Mouse (Mus musculus) left cerebral cortex, adult 11 months (tissue): Measurements from ENCODE around the gene Gm13119.
"Not testable (repeated sequence)": the region's sequence is repeated elsewhere in the genome, so short reads cannot be mapped to it uniquely, and the experiment has no call there.

Experiments
- DNase-seq: peaks from one replicate; pipeline ENCODE4 v3.0.0; 2022; ENCODE audit warnings: low spot score

Gm13119 gene

GRCm38 (mm10) chr4:144357642-144358041 is at the start of gene Gm13119:
Gm13119 (plus strand) TSS chr4:144357942.
- not testable (repeated sequence) for DNase-seq

- not testable (repeated sequence) for DNase-seq
Measured at GRCm38 (mm10) chr4:144312666-144313460, 44.9 kb upstream of the Gm13119 start.

GRCm38 (mm10) chr4:144329949-144330348 is 27.8 kb upstream of the Gm13119 start, which contains the start of gene Gm13128:
Gm13128 (plus strand) TSS chr4:144330249.
- not testable (repeated sequence) for DNase-seq

GRCm38 (mm10) chr4:144335856-144336255 is 21.9 kb upstream of the Gm13119 start:
- not testable (repeated sequence) for DNase-seq

GRCm38 (mm10) chr4:144377911-144378310 is 20.2 kb downstream of the Gm13119 start, which contains the start of gene Pramef20:
Pramef20 (minus strand) TSS chr4:144377933.
- DNase-seq, result no peak

GRCm38 (mm10) chr4:144396316-144396715 is 38.6 kb downstream of the Gm13119 start:
- DNase-seq, result no peak

- DNase-seq, result no peak
Measured at GRCm38 (mm10) chr4:144402712-144403111, 45.0 kb downstream of the Gm13119 start.

GRCm38 (mm10) chr4:144404456-144405086 is 46.8 kb downstream of the Gm13119 start:
- DNase-seq, result no peak

GRCm38 (mm10) chr4:144406261-144406660 is 48.5 kb downstream of the Gm13119 start:
- no peak for DNase-seq

GRCm38 (mm10) chr4:144408290-144408689 is 50.5 kb downstream of the Gm13119 start, which contains the start of gene Pramef12:
Pramef12 (minus strand) TSS chr4:144408464.
- no peak for DNase-seq
